Mouse (Mus musculus): ENCODE results near the gene Nup85. TPM values are rescaled to one million over a fixed set of nuclear protein-coding genes. Genes with fewer than 3 reads are reported as not detected.

Nup85 gene
- polyA plus RNA-seq, 1 experiment from 2014 or later: 130 TPM

DNA sequence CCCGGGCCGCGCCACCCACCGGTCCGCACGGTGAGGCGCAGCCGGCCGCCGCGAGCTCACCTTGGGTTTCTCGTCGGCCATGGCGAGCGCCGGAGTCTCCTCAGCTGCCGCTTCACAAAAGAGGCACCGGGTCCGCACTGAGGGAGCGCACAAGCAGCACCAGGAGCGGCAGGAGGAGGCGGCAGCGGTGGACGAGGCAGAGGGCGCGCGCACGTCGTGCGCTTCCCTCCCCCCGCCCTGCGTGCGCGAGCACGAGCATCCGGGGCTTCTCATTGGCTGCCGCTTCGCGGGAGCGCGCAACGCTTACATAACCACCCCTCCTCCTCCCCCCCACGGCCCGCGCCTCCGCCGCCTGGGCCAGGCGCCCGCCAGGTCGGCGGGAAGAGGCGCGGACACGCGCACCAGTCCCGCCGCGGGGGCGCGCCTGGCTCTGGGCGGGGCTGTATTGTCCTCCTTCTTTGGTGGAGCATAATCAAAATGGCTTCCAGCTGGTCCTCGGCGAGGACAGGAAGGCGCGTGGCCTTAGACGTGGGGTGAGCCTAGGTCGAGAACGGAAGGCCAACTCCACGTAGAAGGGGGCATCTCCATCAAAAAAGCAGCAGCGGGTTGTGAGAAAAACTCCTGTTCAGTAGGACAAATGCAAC is 28.1 kb upstream of the Nup85 start, which contains the start of gene Sumo2:
Gene Sumo2, minus strand, starts transcription at position 239 of the 644 bp plus-strand sequence.
- ATAC-seq: peak; percentile 91

DNA sequence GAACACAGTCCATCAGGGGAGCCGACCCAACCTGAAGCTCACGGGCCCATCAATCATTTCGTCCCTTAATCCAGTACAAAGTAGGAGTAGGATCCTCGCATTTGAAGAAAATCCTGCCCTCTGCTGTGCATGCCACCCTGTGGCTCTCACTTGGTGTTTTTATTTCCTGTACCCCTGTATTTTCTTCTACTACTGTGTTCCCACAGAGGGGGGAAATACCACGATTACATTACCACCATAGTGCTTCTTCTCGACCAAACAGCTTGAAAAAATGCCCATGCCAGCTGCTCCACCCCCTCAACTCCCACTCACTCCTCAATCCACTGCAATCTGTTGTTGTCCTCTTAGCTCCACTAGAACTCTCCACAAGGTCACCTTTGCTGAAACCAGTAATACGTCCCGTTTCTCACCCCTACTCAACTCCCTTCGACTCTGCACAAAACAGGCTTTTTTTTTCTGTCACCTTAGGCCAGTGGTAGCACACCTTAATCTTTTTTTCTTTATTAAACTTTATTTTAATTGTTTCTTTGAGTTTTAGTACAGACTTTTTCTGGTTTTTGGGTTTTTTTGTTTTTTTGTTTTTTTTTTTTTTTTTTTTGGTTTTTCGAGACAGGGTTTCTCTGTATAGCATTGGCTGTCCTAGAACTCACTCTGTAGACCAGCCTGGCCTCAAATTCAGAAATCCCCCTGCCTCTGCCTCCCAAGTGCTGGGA is 27.2 kb upstream of the Nup85 start:
- Histone ChIP-seq H3K9me3 (no peaks in the 10 kb centered on the region), H3K27me3 (0 out of 2 replicates have a peak, but pooled peaks cover 3% of the 10 kb centered on the region), H3K27ac (peak overlapping the region; percentile 99), H3K4me3 (replicated peaks) (peak overlapping the region; percentile 97), H3K4me2 (replicated peaks) (peak overlapping the region; percentile 72), H3K36me3 (peaks cover 22% of the 10 kb centered on the region), H3K4me1 (replicated peaks) (peaks cover 29% of the 10 kb centered on the region), H3K9ac (replicated peaks) (peak overlapping the region; percentile 52; the same call in 1 of the 2 replicates)
- WGBS: 87% methylated on average over 10 of the region's 10 CpGs
- ATAC-seq: peak; percentile 22; the same call in 1 of the 2 replicates

More for the DNA sequence above, 28.1 kb upstream of the Nup85 start, which contains the start of gene Sumo2:
- Histone ChIP-seq H3K27me3 (no peaks in the 10 kb centered on the region), H3K4me2 (replicated peaks) (peak within 1 kb of the TSS; percentile 72), H3K9me3 (no peaks in the 10 kb centered on the region), H3K36me3 (peaks cover 30% of the 10 kb centered on the region), H3K4me1 (replicated peaks) (peaks cover 34% of the 10 kb centered on the region), H3K9ac (replicated peaks) (peak within 1 kb of the TSS; percentile 96), H3K27ac (peak within 1 kb of the TSS; percentile 99), H3K4me3 (replicated peaks) (peak within 1 kb of the TSS; percentile 97)
- 3% methylated on average over 26 of the region's 70 CpGs for WGBS

DNA sequence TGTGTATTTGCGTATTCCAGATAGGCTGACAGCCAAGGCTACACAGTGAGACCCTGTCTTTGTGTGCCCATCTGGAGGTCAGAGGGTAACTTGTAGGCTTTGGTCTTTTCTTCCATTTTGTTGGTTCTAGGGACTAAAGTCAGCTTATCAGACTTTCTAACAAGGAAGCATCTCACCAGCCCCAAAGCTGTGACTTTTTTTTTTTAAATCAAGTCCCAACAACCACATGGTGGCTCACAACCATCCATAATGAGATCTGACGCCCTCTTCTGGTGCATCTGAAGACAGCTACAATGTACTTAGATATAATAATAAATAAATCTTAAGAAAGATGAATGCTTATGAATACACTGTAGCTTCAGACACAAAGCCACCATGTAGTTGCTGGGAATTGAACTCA is 26.2 kb upstream of the Nup85 start:
- Histone ChIP-seq H3K9ac (replicated peaks) (no peak overlapping the region), H3K4me3 (replicated peaks) (no peak overlapping the region), H3K36me3 (peaks cover 12% of the 10 kb centered on the region), H3K27me3 (0 out of 2 replicates have a peak, but pooled peaks cover 3% of the 10 kb centered on the region), H3K4me1 (replicated peaks) (peaks cover 20% of the 10 kb centered on the region), H3K27ac (no peak overlapping the region), H3K9me3 (no peaks in the 10 kb centered on the region), H3K4me2 (replicated peaks) (no peak overlapping the region)
- 55% methylated on average over 2 of the region's 2 CpGs for WGBS
- no peak for ATAC-seq

DNA sequence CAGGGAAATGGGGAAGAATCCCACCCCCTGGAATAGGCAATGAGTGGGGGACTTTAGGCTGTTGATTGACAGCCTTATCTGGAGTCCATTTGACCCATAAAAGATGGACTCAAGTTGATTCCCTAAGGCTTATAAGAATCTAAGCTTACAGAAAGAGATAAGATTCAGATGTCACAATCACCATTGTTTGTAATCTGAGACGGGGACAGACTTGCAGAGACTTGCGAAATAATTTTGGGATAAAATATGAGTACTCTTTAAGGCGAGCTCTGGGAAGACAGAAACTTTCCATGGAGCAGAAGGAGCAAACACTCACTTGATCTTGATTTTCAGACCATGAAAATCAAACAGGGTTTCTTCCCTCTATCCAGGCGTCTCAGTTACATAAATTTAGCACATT is 20.7 kb upstream of the Nup85 start:
- Histone ChIP-seq H3K36me3 (no peaks in the 10 kb centered on the region), H3K27ac (no peak overlapping the region), H3K9me3 (no peaks in the 10 kb centered on the region), H3K4me2 (replicated peaks) (no peak overlapping the region), H3K4me1 (replicated peaks) (no peaks in the 10 kb centered on the region), H3K27me3 (peaks cover 3% of the 10 kb centered on the region; the same call in 1 of the 2 replicates), H3K9ac (replicated peaks) (no peak overlapping the region), H3K4me3 (replicated peaks) (no peak overlapping the region)
- no peak for ATAC-seq
- WGBS: 84% methylated on average over 4 of the region's 4 CpGs

DNA sequence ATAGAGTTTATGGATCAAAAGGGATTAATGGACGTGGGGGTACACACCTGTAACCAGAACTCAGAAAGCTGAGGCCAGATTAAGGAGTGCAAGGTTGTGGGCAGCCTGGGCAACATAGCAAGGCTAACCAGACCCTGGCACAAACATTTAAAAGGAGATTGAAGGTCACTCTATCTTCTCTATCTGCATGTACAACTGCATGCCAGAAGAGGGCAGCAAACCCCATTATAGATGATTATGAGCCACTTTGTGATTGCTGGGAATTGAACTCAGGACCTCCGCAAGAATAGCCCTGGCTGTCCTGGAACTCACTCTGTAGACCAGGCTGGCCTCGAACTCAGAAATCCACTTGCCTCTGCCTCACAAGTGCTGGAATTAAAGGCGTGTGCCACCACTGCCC is 11.5 kb upstream of the Nup85 start:
- H3K4me1 ChIP-seq (replicated peaks): no peaks in the 10 kb centered on the region
- H3K4me3 ChIP-seq (replicated peaks): no peak overlapping the region
- no peak overlapping the region for H3K27ac ChIP-seq
- no peak overlapping the region for H3K9ac ChIP-seq (replicated peaks)
- WGBS: 53% methylated on average over 4 of the region's 4 CpGs
- H3K36me3 ChIP-seq: no peaks in the 10 kb centered on the region
- no peak for ATAC-seq
- no peak overlapping the region for H3K4me2 ChIP-seq (replicated peaks)
- H3K27me3 ChIP-seq: no peaks in the 10 kb centered on the region
- H3K9me3 ChIP-seq: no peaks in the 10 kb centered on the region

DNA sequence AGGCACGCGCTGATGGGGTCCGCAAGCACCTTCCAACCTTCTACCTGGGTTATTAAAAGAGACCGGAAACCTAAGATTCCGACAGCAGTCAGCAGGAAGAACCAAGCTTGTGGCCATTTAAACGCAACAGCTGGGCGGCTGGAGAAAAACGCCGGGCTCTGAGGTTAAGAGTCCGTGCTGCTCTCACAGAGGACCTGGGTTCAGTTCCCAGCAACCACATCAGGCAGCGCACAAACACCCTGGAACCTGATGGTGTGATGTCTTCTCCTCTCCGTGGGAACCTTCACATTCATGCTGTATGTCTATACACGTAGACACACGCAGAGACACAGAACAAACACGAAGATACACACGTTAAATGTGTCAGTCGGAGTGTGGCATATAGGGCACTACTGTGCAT is 8.5 kb upstream of the Nup85 start:
- Histone ChIP-seq H3K4me1 (replicated peaks) (no peaks in the 10 kb centered on the region), H3K4me2 (replicated peaks) (no peak overlapping the region), H3K36me3 (no peaks in the 10 kb centered on the region), H3K4me3 (replicated peaks) (no peak overlapping the region), H3K9ac (replicated peaks) (no peak overlapping the region), H3K9me3 (no peaks in the 10 kb centered on the region), H3K27me3 (no peaks in the 10 kb centered on the region), H3K27ac (no peak overlapping the region)
- WGBS: 81% methylated on average over 17 of the region's 17 CpGs
- ATAC-seq: no peak

DNA sequence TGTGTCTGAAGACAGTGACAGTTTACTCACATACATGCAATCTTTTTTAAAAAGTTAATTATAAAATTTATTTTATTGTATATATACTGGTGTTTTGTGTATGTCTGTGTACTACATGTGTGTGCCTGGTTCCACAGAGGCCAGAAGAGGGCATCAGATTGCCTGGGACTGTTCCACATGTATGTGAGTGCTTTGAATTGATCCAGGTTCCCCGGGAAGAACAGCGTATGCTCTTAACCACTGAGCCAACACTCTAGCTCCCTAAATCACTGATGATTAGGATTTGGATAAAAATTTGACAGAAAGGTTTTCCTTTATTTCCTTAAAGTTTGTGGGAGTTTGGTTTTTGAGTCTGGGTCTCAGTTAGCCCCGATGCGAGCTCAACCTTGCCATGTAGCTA is 828 bp upstream of the Nup85 start:
- H3K4me3 ChIP-seq (replicated peaks): peak overlapping the region; percentile 64
- no peaks in the 10 kb centered on the region for H3K27me3 ChIP-seq
- H3K9me3 ChIP-seq: no peaks in the 10 kb centered on the region
- peak overlapping the region; percentile 79 for H3K4me2 ChIP-seq (replicated peaks)
- 41% methylated on average over 4 of the region's 4 CpGs for WGBS
- H3K27ac ChIP-seq: peak overlapping the region; percentile 79
- H3K36me3 ChIP-seq: peaks cover 20% of the 10 kb centered on the region
- H3K4me1 ChIP-seq (replicated peaks): peaks cover 19% of the 10 kb centered on the region
- no peak for ATAC-seq
- H3K9ac ChIP-seq (replicated peaks): peak overlapping the region; percentile 73; the same call in 1 of the 2 replicates

DNA sequence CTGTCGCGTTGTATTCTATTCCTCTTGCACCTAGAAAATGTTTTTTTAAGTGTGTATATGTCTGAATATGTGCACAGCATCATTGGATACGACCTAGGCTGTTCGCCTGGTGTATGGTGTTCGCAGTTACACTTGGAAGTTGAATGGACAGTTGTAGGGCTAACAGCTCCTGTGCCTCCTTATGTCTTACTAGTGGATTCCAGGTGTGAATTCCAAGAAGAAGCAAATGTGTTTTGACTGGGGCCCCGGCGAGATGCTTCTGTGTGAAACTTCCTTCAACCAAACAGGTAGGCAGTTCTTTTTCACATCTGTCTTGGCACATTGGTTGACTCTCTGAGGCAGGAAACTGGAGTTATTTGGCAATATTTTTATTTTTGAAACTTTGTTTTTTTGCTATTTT is 727 bp downstream of the Nup85 start:
- Histone ChIP-seq H3K27me3 (no peaks in the 10 kb centered on the region), H3K9ac (replicated peaks) (peak overlapping the region; percentile 73), H3K4me2 (replicated peaks) (peak overlapping the region; percentile 79), H3K9me3 (no peaks in the 10 kb centered on the region), H3K27ac (no peak overlapping the region), H3K36me3 (peaks cover 36% of the 10 kb centered on the region), H3K4me3 (replicated peaks) (peak overlapping the region; percentile 64), H3K4me1 (replicated peaks) (peaks cover 19% of the 10 kb centered on the region)
- WGBS: 22% methylated on average over 7 of the region's 7 CpGs
- no peak for ATAC-seq

DNA sequence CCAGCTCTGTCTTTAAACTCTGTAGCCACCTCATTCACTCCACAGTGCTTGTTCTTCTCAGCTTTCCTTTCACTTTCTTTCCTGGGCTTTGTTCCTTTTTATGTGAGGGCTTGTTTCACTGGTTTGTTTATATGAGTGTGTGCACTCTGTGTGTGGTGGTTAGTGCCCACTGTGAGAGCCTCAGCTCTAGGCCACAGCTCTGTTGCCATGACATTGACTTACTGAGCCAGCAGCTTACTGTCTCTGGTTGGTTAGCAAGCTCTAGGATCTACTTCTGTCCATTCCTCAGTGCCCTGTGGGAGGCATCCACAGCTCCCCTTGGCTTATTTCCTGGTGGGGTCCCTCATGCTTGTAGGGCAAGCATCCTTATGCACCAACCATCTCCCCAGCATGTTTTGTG is 14.8 kb downstream of the Nup85 start:
- no peak overlapping the region for H3K4me3 ChIP-seq (replicated peaks)
- H3K9me3 ChIP-seq: no peaks in the 10 kb centered on the region
- peaks cover 67% of the 10 kb centered on the region for H3K36me3 ChIP-seq
- no peaks in the 10 kb centered on the region for H3K27me3 ChIP-seq
- no peaks in the 10 kb centered on the region for H3K4me1 ChIP-seq (replicated peaks)
- no peak for ATAC-seq
- H3K9ac ChIP-seq (replicated peaks): no peak overlapping the region
- no peak overlapping the region for H3K4me2 ChIP-seq (replicated peaks)
- no peak overlapping the region for H3K27ac ChIP-seq

DNA sequence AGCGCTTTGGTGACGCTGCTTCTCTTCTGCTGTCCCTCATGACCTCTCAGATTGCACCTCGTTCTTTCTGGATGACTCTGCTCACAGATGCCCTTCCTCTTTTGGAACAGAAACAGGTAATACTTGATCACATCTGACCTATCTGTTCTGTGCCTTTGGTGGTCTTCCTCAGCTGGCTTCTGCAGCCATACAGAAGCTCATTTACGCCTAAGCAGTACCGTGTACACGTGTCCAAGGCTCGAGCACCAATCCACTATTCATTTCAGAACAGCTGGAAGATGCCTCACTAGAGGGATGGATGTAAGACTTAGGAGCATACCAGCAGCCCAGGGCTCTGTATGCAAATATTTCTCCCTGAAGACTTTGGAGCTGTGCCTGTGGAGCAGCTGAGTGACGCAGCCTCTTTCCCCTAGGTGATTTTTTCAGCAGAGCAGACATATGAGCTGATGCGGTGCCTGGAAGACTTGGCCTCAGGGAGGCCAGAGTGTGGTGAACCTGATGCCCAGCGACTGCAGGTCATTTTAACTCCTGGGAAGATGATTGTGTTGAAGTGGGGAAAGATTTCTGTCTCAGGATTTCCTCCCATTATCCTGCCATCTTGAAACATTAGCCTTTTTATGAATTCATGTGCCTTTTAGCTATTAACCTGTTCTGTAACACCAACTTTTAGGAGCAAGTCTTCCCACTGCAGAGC is 18.8 kb downstream of the Nup85 start:
- Histone ChIP-seq H3K27me3 (no peaks in the 10 kb centered on the region), H3K9ac (replicated peaks) (no peak overlapping the region), H3K9me3 (no peaks in the 10 kb centered on the region), H3K36me3 (peaks cover 96% of the 10 kb centered on the region), H3K4me3 (replicated peaks) (no peak overlapping the region), H3K4me1 (replicated peaks) (no peaks in the 10 kb centered on the region), H3K4me2 (replicated peaks) (no peak overlapping the region), H3K27ac (no peak overlapping the region)
- WGBS: 85% methylated on average over 10 of the region's 10 CpGs
- ATAC-seq: no peak

DNA sequence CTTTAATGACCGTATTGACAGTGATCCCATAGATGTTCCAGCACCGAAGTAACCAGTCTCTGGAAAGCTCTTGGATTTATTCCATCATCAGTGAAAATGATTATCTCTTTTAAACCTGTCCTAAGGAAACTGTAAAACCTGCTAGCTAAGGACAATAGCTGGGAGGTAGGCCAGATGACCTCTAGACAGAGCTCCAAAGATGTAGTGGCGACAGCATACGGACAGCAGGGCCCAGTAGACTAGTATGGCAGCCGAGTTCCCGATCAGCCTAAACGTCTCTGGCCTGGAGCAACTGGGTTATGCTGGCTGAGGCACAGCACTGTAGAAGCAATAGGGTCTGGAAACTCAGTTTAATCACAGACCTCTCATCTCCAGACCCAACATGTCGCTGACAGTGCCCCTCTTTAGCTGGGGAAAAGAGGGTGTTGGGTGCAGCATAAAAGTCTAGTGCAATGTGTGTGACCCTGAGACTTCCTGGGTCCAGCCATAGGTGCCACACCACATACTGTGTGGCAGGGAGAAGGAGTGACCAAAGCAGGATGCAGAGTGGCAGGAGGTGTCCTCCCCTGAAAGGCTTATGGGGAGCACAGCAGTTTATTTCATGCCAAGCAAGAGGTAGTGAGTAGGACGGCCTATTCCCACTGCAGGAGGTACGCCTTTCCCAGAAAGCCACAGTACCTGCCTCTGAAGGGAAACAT is 20.3 kb downstream of the Nup85 start:
- Histone ChIP-seq H3K9me3 (no peaks in the 10 kb centered on the region), H3K27ac (no peak overlapping the region), H3K4me2 (replicated peaks) (no peak overlapping the region), H3K4me1 (replicated peaks) (no peaks in the 10 kb centered on the region), H3K36me3 (peaks cover 93% of the 10 kb centered on the region), H3K4me3 (replicated peaks) (no peak overlapping the region), H3K27me3 (no peaks in the 10 kb centered on the region), H3K9ac (replicated peaks) (no peak overlapping the region)
- no peak for ATAC-seq
- 90% methylated on average over 10 of the region's 10 CpGs for WGBS
